Mouse (Mus musculus): ENCODE measurements at regions not wholly inside any gene's neighbourhood (a gene's known extent, or its start where the extent isn't known, plus 50 kb on each side); places are given as distances from the start of the nearest gene placed in this dataset.

GRCm38 (mm10) chr9:52836151-52836630 lies 156.6 kb upstream of the AI593442 start:
- ATAC-seq = no peak
- H3K4me1 ChIP-seq (ENCODE audit: insufficient read depth) = no peaks in the 10 kb centered on the region
- H3K9ac ChIP-seq (replicated peaks) = no peak overlapping the region
- no peak for DNase-seq
- no peaks in the 10 kb centered on the region for H3K36me3 ChIP-seq (replicated peaks; ENCODE audit: insufficient read depth, low read length)
- no peaks in the 10 kb centered on the region for H3K9me3 ChIP-seq (ENCODE audit: low read length)
- WGBS (ENCODE audit: insufficient replicate concordance) = 77% methylated on average over 6 of the region's 6 CpGs
- no peak overlapping the region for H3K27ac ChIP-seq (ENCODE audit: low read depth)
- H3K4me2 ChIP-seq (ENCODE audit: low read depth, low read length) = no peak overlapping the region
- no peak for TF ChIP-seq EP300 (IDR thresholded peaks at IDR 0.05; ENCODE audit: low read depth)
- no peak for TF ChIP-seq CTCF (IDR thresholded peaks at IDR 0.05; ENCODE audit: low read depth)
- no peak overlapping the region for H3K4me3 ChIP-seq (ENCODE audit: low read depth, low read length)
- H3K27me3 ChIP-seq (ENCODE audit: insufficient read depth, low read length) = no peaks in the 10 kb centered on the region

GRCm38 (mm10) chr9:52835481-52836150 lies 156.0 kb upstream of the AI593442 start:
- no peak for ATAC-seq
- H3K9me3 ChIP-seq (ENCODE audit: low read length) = no peaks in the 10 kb centered on the region
- DNase-seq = no peak
- no peak for TF ChIP-seq CTCF (IDR thresholded peaks at IDR 0.05; ENCODE audit: low read depth)
- no peak for TF ChIP-seq EP300 (IDR thresholded peaks at IDR 0.05; ENCODE audit: low read depth)
- no peak overlapping the region for H3K27ac ChIP-seq (ENCODE audit: low read depth)
- 75% methylated on average over 8 of the region's 8 CpGs for WGBS (ENCODE audit: insufficient replicate concordance)
- no peak overlapping the region for H3K4me3 ChIP-seq (ENCODE audit: low read depth, low read length)
- no peaks in the 10 kb centered on the region for H3K36me3 ChIP-seq (replicated peaks; ENCODE audit: insufficient read depth, low read length)
- H3K27me3 ChIP-seq (ENCODE audit: insufficient read depth, low read length) = no peaks in the 10 kb centered on the region
- no peak overlapping the region for H3K9ac ChIP-seq (replicated peaks)
- no peak overlapping the region for H3K4me2 ChIP-seq (ENCODE audit: low read depth, low read length)
- H3K4me1 ChIP-seq (ENCODE audit: insufficient read depth) = no peaks in the 10 kb centered on the region

- WGBS (ENCODE audit: insufficient replicate concordance) = 82% methylated on average over 1 of the region's 1 CpGs
Measured at GRCm38 (mm10) chr9:52826781-52827180, 147.2 kb upstream of the AI593442 start.

DNA sequence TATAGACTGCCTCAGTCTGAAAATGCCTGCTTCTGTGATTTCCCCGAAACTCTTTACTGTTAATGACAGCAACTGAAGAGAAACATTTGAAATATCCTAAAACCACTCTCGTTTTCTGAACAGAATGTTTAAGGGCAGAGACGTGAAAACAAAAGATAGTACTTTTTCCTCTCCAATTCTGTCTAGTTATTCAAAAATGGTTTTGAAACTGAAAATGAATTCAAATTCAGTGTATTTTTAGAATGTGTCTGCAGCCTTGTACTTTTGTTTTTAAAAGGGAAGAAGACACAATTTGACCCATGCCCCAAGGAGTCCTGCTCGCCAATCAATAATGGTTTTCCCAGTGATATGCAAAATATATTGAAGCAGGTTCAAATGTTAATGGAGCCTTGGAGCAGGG lies 136.7 kb upstream of the AI593442 start:
- Histone ChIP-seq H3K9ac (replicated peaks) (no peak overlapping the region), H3K4me2 (ENCODE audit: low read depth, low read length) (no peak overlapping the region), H3K36me3 (replicated peaks; ENCODE audit: insufficient read depth, low read length) (no peaks in the 10 kb centered on the region), H3K4me3 (ENCODE audit: low read depth, low read length) (no peak overlapping the region), H3K27me3 (ENCODE audit: insufficient read depth, low read length) (no peaks in the 10 kb centered on the region), H3K4me1 (ENCODE audit: insufficient read depth) (no peaks in the 10 kb centered on the region), H3K27ac (ENCODE audit: low read depth) (no peak overlapping the region), H3K9me3 (ENCODE audit: low read length) (no peaks in the 10 kb centered on the region)
- no peak for ATAC-seq
- TF ChIP-seq EP300 (IDR thresholded peaks at IDR 0.05; ENCODE audit: low read depth) (no peak), CTCF (IDR thresholded peaks at IDR 0.05; ENCODE audit: low read depth) (no peak)
- 72% methylated on average over 4 of the region's 4 CpGs for WGBS (ENCODE audit: insufficient replicate concordance)
- no peak for DNase-seq

More at GRCm38 (mm10) chr9:52826781-52827180, 147.2 kb upstream of the AI593442 start:
- DNase-seq = no peak
- no peak overlapping the region for H3K4me2 ChIP-seq (ENCODE audit: low read depth, low read length)
- H3K36me3 ChIP-seq (replicated peaks; ENCODE audit: insufficient read depth, low read length) = no peaks in the 10 kb centered on the region
- ATAC-seq = no peak
- no peak overlapping the region for H3K9ac ChIP-seq (replicated peaks)
- TF ChIP-seq CTCF (IDR thresholded peaks at IDR 0.05; ENCODE audit: low read depth) (no peak), EP300 (IDR thresholded peaks at IDR 0.05; ENCODE audit: low read depth) (no peak)
- no peak overlapping the region for H3K27ac ChIP-seq (ENCODE audit: low read depth)
- no peaks in the 10 kb centered on the region for H3K27me3 ChIP-seq (ENCODE audit: insufficient read depth, low read length)
- no peaks in the 10 kb centered on the region for H3K9me3 ChIP-seq (ENCODE audit: low read length)
- H3K4me1 ChIP-seq (ENCODE audit: insufficient read depth) = no peaks in the 10 kb centered on the region
- H3K4me3 ChIP-seq (ENCODE audit: low read depth, low read length) = no peak overlapping the region

GRCm38 (mm10) chr9:52802969-52803368 lies 123.4 kb upstream of the AI593442 start:
- Histone ChIP-seq H3K4me3 (ENCODE audit: low read depth, low read length) (no peak overlapping the region), H3K27me3 (ENCODE audit: insufficient read depth, low read length) (no peaks in the 10 kb centered on the region), H3K36me3 (replicated peaks; ENCODE audit: insufficient read depth, low read length) (no peaks in the 10 kb centered on the region), H3K27ac (ENCODE audit: low read depth) (no peak overlapping the region), H3K4me1 (ENCODE audit: insufficient read depth) (no peaks in the 10 kb centered on the region), H3K4me2 (ENCODE audit: low read depth, low read length) (no peak overlapping the region), H3K9me3 (ENCODE audit: low read length) (no peaks in the 10 kb centered on the region), H3K9ac (replicated peaks) (no peak overlapping the region)
- DNase-seq (no peak), ATAC-seq (no peak)
- TF ChIP-seq EP300 (IDR thresholded peaks at IDR 0.05; ENCODE audit: low read depth) = no peak
- TF ChIP-seq CTCF (IDR thresholded peaks at IDR 0.05; ENCODE audit: low read depth) = no peak
- WGBS (ENCODE audit: insufficient replicate concordance) = 85% methylated on average over 13 of the region's 13 CpGs

DNA sequence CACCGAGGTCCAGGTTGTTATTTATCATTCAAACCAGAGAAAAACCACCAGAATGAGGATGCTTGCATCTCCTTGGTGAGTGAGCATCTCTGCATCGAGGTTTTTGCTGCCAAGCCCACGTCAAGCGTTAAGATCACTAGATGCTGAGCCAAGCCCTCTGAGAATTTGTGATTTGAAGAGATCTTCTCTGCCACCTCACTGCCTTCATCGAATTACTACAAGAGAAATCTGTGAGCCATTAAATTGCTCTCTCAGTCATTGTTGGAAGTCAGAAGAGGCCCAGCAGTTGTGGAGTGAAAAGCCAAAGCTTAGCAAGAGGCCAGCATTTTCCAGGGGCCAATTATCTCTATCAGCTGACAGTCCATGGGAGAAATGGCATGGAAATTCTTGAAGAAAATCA lies 122.2 kb upstream of the AI593442 start:
- Histone ChIP-seq H3K4me2 (ENCODE audit: low read depth, low read length) (no peak overlapping the region), H3K4me1 (ENCODE audit: insufficient read depth) (no peaks in the 10 kb centered on the region), H3K27me3 (ENCODE audit: insufficient read depth, low read length) (no peaks in the 10 kb centered on the region), H3K27ac (ENCODE audit: low read depth) (no peak overlapping the region), H3K9me3 (ENCODE audit: low read length) (no peaks in the 10 kb centered on the region), H3K9ac (replicated peaks) (no peak overlapping the region), H3K36me3 (replicated peaks; ENCODE audit: insufficient read depth, low read length) (no peaks in the 10 kb centered on the region), H3K4me3 (ENCODE audit: low read depth, low read length) (no peak overlapping the region)
- WGBS (ENCODE audit: insufficient replicate concordance) = 74% methylated on average over 5 of the region's 5 CpGs
- no peak for TF ChIP-seq CTCF (IDR thresholded peaks at IDR 0.05; ENCODE audit: low read depth)
- no peak for TF ChIP-seq EP300 (IDR thresholded peaks at IDR 0.05; ENCODE audit: low read depth)
- ATAC-seq (no peak), DNase-seq (no peak)
